Mouse (Mus musculus) midbrain, embryonic 10.5 days (tissue): ENCODE measurements around the gene Htr5b. TPM values are rescaled to one million over a fixed set of nuclear protein-coding genes. Genes with fewer than 3 reads are reported as not detected.

Source experiments
- DNase-seq: peaks from one replicate; pipeline ENCODE4 v3.0.0-alpha.2; 2017; ENCODE audit warnings: low spot score
- H3K27ac ChIP-seq: fragments of 300-500 bp; sonication (generic); replicated peaks from 2 replicates; pipeline ENCODE4 v1.5.1; 2016; ENCODE audit warnings: mild to moderate bottlenecking
- H3K27me3 ChIP-seq: fragments of 300-500 bp; sonication (generic); 2 replicates; pipeline ENCODE4 v1.6.1; 2016; ENCODE audit warnings: low read depth, mild to moderate bottlenecking; ENCODE audit not compliant: poor library complexity, severe bottlenecking
- H3K36me3 ChIP-seq: fragments of 300-500 bp; sonication (generic); 2 replicates; pipeline ENCODE4 v1.6.1; 2016; ENCODE audit warnings: mild to moderate bottlenecking, moderate library complexity
- H3K4me1 ChIP-seq: fragments of 300-500 bp; sonication (generic); 2 replicates; pipeline ENCODE4 v1.6.1; 2016
- H3K4me3 ChIP-seq: fragments of 300-500 bp; sonication (generic); 2 replicates; pipeline ENCODE4 v1.5.1; 2016; ENCODE audit warnings: mild to moderate bottlenecking, moderate library complexity
- H3K9me3 ChIP-seq: fragments of 300-500 bp; sonication (generic); replicated peaks from 2 replicates; pipeline ENCODE4 v1.6.1; 2016; ENCODE audit warnings: mild to moderate bottlenecking
- WGBS: fragments of 180-500 bp; shearing (Covaris S2); methylation state at CpG from one replicate; pipeline ENCODE4 v1.1.7; 2016; 5-methylcytosine and 5-hydroxymethylcytosine counted together
- polyA plus RNA-seq: library from polyadenylated mRNA; unstranded; fragments of >200 nt; fragmentation: Nextera tagmentation; extraction: Ambion mirVana; gene quantifications from 2 replicates; pipeline ENCODE4 v1.2.1, GENCODE M21; 2016

The Htr5b gene
- polyA plus RNA-seq, 1 experiment from 2014 or later = 0.23 TPM

- Histone ChIP-seq H3K36me3 (peaks cover 63% of the 10 kb centered on the region), H3K27me3 (no peaks in the 10 kb centered on the region), H3K9me3 (no peaks in the 10 kb centered on the region), H3K4me3 (no peak overlapping the region), H3K27ac (no peak overlapping the region), H3K4me1 (no peaks in the 10 kb centered on the region)
- DNase-seq = no peak
- WGBS = 90% methylated on average over 12 of the region's 12 CpGs
Measured at GRCm38 (mm10) chr1:121478284-121478980, 49.8 kb downstream of the Htr5b start.

- no peak for DNase-seq
- peaks cover 56% of the 10 kb centered on the region for H3K36me3 ChIP-seq
- H3K4me3 ChIP-seq = no peak overlapping the region
- 94% methylated on average over 5 of the region's 5 CpGs for WGBS
- H3K27ac ChIP-seq = no peak overlapping the region
- no peaks in the 10 kb centered on the region for H3K9me3 ChIP-seq
- H3K4me1 ChIP-seq = no peaks in the 10 kb centered on the region
- no peaks in the 10 kb centered on the region for H3K27me3 ChIP-seq
Measured at GRCm38 (mm10) chr1:121477716-121478115, 50.5 kb downstream of the Htr5b start.

GRCm38 (mm10) chr1:121471503-121471902 lies 56.8 kb downstream of the Htr5b start:
- H3K27ac ChIP-seq = no peak overlapping the region
- H3K9me3 ChIP-seq = no peaks in the 10 kb centered on the region
- DNase-seq = no peak
- H3K4me3 ChIP-seq = no peak overlapping the region
- no peaks in the 10 kb centered on the region for H3K4me1 ChIP-seq
- 85% methylated on average over 5 of the region's 5 CpGs for whole genome bisulfite sequencing
- H3K27me3 ChIP-seq = no peaks in the 10 kb centered on the region
- peaks cover 29% of the 10 kb centered on the region for H3K36me3 ChIP-seq

- Histone ChIP-seq H3K4me1 (no peaks in the 10 kb centered on the region), H3K27me3 (no peaks in the 10 kb centered on the region), H3K27ac (no peak overlapping the region), H3K4me3 (no peak overlapping the region), H3K36me3 (peaks cover 31% of the 10 kb centered on the region), H3K9me3 (no peaks in the 10 kb centered on the region)
- no peak for DNase-seq
- WGBS = 90% methylated on average over 2 of the region's 2 CpGs
Measured at GRCm38 (mm10) chr1:121468271-121468670, 60.0 kb downstream of the Htr5b start.

DNA sequence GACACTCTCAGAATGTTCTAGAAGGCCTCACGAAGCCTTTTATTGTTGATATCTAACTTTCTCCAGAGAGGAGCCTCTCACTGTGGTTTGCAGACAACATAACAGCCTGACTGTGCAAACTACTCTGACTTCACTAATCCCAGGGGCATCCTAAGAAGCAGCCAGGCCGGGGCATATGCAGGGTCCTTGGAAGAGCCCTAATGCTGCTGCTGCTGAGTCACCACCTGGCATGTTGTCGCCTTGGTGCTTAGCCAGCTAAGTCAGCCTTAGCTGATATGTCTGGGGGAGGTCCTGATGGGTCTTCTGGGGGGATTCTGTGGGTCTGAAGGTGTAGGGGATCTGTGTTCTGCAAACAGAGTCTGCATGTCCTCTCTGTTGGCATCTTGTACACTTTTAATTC lies 62.0 kb downstream of the Htr5b start:
- WGBS = 89% methylated on average over 3 of the region's 3 CpGs
- no peak overlapping the region for H3K27ac ChIP-seq

DNA sequence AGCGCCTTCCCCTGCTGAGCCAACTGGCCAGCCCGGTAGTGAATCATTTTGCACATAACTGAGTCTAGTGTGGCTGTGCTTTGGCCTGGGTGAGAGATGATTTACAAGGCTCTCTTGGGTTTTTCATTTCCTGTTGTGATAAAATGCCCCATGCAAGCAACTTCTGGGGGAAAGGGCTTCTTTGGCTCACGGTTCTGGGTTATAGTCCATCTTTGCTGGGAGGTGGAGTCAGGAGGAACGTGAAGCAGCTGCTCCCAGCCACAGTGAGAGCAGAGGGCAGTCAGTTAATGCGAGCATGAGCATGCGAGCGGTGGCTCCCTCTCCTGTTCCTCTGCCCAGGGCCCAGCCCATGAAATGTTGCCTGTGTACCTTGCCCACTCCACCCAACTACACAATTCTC lies 64.5 kb downstream of the Htr5b start:
- H3K4me1 ChIP-seq = no peaks in the 10 kb centered on the region
- H3K27me3 ChIP-seq = no peaks in the 10 kb centered on the region
- WGBS = 87% methylated on average over 7 of the region's 7 CpGs
- no peak overlapping the region for H3K4me3 ChIP-seq
- no peak overlapping the region for H3K27ac ChIP-seq
- no peaks in the 10 kb centered on the region for H3K9me3 ChIP-seq
- DNase-seq = no peak
- H3K36me3 ChIP-seq = peaks cover 32% of the 10 kb centered on the region

More for the DNA sequence above, 62.0 kb downstream of the Htr5b start:
- Histone ChIP-seq H3K4me1 (no peaks in the 10 kb centered on the region), H3K9me3 (no peaks in the 10 kb centered on the region), H3K36me3 (peaks cover 45% of the 10 kb centered on the region), H3K27me3 (no peaks in the 10 kb centered on the region), H3K4me3 (no peak overlapping the region)
- DNase-seq = no peak

DNA sequence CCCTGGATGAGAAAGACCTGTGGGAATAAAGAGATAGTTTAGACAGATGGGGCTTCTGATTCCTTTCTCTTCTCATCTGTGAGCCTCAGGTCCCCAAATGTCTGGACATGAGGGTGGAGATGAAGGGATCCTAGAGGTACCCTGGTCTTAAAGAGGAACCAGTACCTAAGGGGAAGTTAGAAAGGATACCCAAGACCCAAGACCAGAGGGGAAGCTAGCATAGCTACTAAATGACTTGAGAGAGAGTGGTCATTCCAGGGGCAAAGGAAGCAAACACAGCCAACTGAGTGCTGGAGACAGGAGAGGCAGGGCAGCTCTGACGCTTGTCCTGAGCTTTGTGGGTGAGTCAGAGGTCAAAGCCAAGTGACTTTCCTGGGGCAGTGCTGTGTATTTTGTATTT lies 65.6 kb downstream of the Htr5b start:
- Histone ChIP-seq H3K27me3 (no peaks in the 10 kb centered on the region), H3K4me3 (no peak overlapping the region), H3K9me3 (no peaks in the 10 kb centered on the region), H3K36me3 (peaks cover 29% of the 10 kb centered on the region), H3K27ac (no peak overlapping the region), H3K4me1 (no peaks in the 10 kb centered on the region)
- 72% methylated on average over 1 of the region's 1 CpGs for WGBS
- DNase-seq = no peak

GRCm38 (mm10) chr1:121461895-121462294 lies 66.4 kb downstream of the Htr5b start:
- no peaks in the 10 kb centered on the region for H3K27me3 ChIP-seq
- no peak overlapping the region for H3K4me3 ChIP-seq
- no peak overlapping the region for H3K27ac ChIP-seq
- 92% methylated on average over 7 of the region's 7 CpGs for WGBS
- no peaks in the 10 kb centered on the region for H3K9me3 ChIP-seq
- no peak for DNase-seq
- H3K36me3 ChIP-seq = peaks cover 30% of the 10 kb centered on the region
- no peaks in the 10 kb centered on the region for H3K4me1 ChIP-seq

GRCm38 (mm10) chr1:121460077-121460476 lies 68.2 kb downstream of the Htr5b start:
- Histone ChIP-seq H3K36me3 (peaks cover 37% of the 10 kb centered on the region), H3K27ac (no peak overlapping the region), H3K4me1 (no peaks in the 10 kb centered on the region), H3K9me3 (no peaks in the 10 kb centered on the region), H3K27me3 (no peaks in the 10 kb centered on the region), H3K4me3 (no peak overlapping the region)
- no peak for DNase-seq
- WGBS = 73% methylated on average over 6 of the region's 6 CpGs

Other genes starting within 250 kb of the Htr5b start
- 21.1 and 22.0 TPM in 2 replicates for gene Insig2, start 195.9 kb downstream of the Htr5b start, polyA plus RNA-seq
- 9.9 and 11.1 TPM in 2 replicates for gene Ccdc93, start 97.4 kb downstream of the Htr5b start, polyA plus RNA-seq
- gene Ddx18, start 39.5 kb upstream of the Htr5b start, polyA plus RNA-seq = 63.4 and 70.3 TPM in 2 replicates